Mouse (Mus musculus) right cerebral cortex, postnatal 25 days (tissue): ENCODE data around the gene Bicral.
"Not testable (repeated sequence)": the region's sequence is repeated elsewhere in the genome, so short reads cannot be mapped to it uniquely, and the experiment has no call there.

Source experiments
- DNase-seq: peaks from one replicate; pipeline ENCODE4 v3.0.0; 2022

Bicral gene

DNA sequence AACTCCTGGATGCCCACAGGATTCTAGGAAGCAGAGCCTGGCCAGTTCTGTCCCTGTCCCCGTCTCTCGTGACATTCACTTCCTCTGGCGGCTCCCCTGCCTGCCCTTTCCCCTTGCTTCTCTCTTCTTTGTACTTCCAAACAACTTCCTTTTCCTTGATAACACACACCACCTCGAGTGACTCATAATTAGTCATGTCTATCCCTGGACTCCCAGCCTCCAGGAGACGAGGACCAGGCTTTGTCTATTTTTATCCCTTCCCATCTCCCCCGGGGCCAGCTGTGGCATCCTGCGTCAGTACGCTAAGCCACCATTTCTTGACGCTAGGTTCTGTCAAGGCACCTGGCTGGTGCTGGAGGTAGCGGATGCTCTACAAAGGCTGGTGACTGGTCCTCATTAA, 15.9 kb upstream of the Bicral start:
- peak; percentile 43 for DNase-seq

GRCm38 (mm10) chr17:46872806-46873205, 14.5 kb upstream of the Bicral start:
- no peak for DNase-seq

- DNase-seq = no peak
Measured at GRCm38 (mm10) chr17:46870913-46871312, 12.6 kb upstream of the Bicral start.

DNA sequence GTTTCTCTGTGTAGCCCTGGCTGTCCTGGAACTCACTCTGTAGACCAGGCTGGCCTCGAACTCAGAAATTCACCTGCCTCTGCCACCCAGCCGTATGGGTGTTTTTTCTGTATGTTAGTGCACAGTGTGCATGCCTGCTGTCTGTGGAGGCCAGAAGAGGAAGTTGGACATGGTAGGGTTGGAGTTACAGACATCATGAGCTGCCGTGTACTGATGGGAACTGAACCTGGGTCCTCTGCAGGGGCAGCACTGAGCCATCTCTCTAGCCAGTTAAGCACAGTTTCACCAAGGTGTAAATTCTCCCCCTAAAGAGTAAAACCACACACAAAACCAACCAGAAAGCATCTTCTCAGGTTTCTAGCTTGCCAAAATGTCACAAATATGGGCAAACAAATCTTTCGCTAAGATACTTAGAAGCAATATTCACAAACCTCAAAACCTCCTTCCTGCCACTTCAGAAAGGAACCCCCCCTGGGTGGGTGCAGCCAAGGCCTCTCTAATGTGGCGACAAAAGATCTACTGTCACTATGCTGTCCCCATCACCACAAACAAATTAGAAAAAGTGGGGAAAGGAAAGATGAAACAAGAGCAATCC, 12.0 kb upstream of the Bicral start:
- no peak for DNase-seq

DNA sequence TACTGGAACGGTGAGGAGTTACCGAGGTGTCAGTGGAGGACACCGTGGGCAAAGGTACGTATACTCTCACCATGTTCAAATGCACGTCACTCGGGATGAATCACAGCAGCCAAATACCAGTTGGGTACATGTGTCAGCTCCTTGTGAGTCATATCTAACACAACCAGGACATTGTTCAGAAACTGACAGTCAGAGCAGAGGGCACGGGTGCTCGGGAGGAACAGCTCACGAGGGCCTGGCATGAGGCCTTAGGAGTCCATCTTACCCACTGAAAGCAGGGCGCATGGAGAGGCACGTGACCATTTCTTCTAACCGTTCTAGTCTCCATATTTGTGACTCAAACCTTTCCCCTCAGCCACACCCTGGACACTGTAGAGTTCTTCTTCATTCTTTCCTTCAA, 8.6 kb upstream of the Bicral start:
- DNase-seq = no peak

GRCm38 (mm10) chr17:46864566-46865195, 6.4 kb upstream of the Bicral start:
- peak; percentile 31 for DNase-seq

DNA sequence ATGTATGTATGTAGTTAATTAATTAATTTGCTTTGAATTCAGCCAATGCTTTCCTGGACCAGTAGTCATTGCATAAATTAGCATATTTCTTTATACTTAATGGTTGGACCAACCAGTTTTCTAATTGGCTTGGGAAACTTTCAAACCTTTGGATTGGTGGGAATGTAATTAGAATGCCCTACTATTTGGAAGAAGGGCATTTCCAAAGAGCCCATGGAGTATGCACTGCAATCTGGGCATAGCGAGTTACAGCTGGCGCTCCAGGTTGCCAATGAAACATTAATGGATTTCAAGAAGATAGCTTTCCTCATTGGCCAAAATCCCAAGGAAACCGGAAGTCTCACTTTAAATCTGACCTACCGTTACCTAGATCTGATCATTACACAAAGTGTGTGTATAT, 1.8 kb upstream of the Bicral start:
- DNase-seq = no peak

DNA sequence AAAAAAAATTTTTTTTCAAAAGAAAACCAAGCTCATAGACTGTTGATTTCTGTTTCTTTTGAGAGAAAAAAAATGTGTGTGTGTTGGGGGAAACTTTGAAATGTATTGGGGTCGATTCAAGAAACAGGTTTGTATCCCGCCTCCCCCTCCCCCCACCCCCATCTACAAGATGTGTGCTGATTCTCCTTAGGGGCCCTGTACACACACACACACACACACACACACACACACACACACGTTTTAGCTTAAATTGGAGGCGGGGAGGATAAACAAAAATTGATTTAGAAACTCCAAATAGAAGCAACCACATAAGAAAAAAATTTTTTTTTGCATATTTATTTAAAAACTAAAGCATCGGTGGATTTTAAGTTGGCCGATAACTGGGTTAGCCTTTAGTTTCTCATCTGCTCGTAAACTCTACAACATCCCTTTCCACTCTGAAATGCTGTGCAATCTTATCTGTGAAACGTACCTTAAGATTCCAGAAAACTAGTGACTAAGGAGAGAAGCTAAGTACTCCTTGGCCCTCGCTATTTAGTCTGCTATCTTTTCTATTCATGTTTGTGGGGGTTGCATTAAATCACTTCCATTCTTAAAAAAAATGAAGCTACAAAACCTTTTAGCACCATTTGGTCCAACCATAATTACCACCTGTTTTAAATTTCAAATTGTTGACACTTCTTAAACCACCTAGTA, 615 bp upstream of the Bicral start:
- no peak for DNase-seq

DNA sequence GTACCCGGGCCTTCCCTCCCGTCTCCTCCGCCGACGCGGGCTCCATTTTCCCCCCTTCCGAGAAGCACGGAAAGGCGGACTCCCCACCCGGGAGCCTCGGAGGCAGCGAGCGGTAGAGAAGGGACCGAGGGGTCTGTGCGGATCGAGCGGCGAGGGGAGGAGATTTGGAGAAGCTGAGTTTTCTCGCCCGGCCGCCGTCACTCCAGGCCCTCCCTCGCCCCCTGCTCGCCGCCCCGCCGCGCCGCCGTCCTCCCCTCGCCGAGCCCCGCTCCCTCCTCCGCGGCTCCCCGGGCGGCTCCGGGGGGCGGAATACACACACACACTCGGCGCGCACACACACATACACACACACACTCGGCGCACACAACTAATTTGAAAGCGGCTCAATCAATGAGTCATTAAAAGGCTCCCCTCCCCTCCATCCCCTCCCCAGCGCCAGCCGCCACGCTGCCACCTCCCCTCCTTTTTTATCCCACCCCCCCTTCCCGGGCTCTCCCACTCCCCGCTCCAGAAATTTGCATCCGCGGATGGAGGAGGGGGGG, 850 bp downstream of the Bicral start:
- DNase-seq = peak; percentile 85

- DNase-seq = peak; percentile 80
Measured at GRCm38 (mm10) chr17:46856471-46857360, 1.6 kb downstream of the Bicral start.

DNA sequence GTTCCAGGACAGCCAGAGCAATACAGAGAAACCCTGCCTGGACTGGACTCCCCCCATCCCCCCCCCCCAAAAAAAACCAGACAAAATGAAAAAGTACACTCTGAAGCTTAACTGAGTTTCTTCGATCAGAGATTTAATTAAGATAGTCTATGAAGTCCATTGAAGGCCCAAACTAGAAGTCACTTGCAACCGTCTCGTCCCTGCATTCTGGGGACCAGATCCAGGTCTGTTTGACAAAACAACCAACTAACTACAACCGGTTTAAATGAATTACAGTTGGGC, 2.2 kb downstream of the Bicral start:
- no peak for DNase-seq

- DNase-seq = no peak
Measured at GRCm38 (mm10) chr17:46855328-46856106, 2.8 kb downstream of the Bicral start.

DNA sequence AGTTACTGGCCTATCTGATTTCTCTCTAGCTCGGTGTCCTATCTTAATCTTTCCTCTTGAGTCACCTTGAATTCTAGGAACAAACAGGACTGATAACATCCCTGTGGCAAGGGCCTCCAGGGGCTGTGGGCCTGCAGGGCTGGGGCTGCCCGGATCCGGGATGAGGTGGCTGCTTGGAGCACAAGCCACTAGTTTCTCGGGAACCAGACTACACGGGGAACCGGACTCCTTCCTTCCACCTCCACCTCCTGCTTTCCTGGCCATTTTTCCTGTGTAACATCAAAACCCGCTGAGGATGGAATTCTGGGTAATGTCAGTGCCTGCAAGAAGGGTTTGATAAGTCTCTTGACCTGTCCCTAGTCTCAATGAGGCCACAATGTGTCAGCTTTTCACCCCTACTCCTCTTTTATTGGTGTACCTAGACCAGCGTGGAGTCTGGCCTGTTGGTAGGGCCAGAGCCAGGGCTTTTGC, 3.6 kb downstream of the Bicral start:
- no peak for DNase-seq

DNA sequence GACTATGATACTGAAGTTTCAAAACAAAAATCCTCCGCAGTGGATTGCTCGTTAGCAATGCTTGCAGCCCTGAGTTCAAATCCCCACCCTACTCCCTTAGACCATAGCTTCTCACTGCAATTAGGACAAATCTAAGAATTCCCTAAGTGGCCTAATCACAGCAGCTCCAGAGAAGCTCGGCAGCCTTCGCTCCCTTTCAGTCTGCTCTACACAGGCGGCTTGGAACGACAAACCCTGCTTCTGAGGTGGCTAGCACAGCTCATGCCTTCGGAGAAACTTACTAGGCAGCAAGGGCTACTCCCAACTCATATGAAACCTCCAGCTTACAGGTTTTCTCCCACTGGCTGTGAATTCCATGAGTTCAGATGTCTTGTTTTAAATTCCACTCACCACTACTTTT, 4.2 kb downstream of the Bicral start:
- no peak for DNase-seq

- no peak for DNase-seq
Measured at GRCm38 (mm10) chr17:46853281-46853680, 5.0 kb downstream of the Bicral start.

DNA sequence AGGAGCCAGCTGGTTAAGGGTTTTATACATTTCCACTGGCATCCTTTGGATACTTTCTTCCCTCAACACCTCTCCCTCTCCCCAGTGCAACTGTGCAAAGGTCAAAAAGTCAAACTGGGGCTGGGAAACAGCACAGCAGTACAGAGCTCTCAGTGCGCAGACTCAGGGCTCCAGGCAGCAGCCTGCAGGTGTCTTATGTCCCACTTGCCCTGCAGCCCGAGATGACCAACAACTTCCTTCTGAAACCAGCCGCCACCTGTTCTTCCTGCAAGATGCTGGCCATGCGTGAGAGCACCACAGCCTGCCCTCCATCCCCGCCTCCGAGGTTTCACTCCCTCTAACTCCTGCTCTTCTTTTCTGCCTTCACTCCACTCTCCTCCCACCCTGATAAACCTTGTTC, 5.6 kb downstream of the Bicral start:
- DNase-seq = no peak

DNA sequence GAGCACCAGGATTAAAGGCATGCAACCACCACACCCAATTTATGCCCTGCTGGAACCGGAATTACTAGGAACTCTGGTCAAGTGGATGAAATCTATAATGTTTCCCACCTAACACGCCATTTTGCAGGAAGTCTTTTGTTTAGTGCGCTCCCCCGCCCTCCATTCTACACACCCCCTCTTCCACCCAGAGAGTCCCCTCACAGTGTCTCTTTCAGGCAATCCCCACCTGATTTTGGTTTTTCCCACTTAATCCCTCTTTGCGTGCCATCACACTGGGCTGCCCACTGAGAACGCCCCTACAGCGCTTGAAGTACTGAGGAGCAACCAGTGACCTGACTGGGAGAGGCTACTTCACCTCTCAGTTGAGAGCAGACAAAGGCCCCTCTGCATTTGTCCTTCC, 11.1 kb downstream of the Bicral start:
- no peak for DNase-seq

- DNase-seq = not testable (repeated sequence)
Measured at GRCm38 (mm10) chr17:46846573-46846972, 11.7 kb downstream of the Bicral start.

DNA sequence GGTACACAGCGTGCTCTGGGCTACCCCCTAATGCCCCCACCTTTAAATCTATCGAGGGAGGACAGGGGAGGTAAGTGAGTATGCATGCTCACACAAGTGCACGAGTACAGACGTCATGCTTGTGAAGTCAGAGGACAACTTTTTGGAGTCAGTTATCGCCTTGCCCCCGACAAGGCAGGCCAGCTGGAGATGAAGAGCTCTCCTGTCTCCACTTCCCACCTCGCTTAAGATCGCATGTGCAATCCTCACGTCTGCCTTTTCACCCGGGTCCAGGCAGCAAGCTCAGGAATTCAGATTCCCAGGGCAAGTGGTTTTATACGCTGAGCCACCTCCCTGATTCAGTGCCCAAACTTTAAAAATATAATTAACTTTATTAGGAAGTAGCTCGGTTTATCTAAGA, 13.0 kb downstream of the Bicral start:
- DNase-seq = no peak

DNA sequence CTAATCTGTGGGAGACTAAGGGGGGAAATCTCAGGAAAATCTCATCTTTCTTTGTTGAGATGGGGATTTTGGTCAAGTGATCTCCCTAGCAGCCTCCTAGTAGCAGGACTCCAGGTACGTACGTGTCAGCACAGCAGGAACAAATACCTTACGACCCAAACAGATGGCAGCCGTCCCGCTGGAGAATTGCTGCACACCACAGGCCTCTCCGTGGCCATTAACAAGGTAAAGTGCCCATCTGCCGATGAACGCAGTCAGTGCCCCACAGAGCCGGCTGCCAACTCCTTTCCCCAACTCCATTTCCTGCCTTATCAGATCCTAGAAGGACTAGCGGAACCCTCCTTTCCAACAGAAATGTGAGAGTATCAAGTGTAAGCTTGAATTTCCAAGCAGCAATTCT, 13.5 kb downstream of the Bicral start:
- DNase-seq = no peak

DNA sequence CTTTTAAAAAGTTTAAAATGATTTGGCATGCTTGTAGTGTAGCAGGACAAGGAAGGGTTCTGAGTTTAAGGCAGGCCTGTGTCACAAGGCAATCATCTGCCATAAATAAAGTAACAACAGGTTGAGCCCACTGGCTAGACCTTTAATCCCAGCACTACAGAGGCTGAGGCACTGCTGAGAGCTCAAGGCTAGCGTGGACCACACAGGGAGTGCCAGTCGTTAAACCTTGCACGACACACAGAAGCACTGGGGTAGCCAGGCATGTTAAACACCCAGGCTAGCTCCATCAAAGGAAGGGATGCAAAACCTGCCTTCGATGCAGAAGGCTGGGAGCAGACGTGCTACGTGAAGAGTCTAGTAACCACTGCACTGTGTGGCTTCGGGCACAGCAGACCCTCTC, 14.6 kb downstream of the Bicral start:
- no peak for DNase-seq

GRCm38 (mm10) chr17:46843022-46843421, 15.3 kb downstream of the Bicral start:
- DNase-seq = no peak
